In the genomic region with DNA sequence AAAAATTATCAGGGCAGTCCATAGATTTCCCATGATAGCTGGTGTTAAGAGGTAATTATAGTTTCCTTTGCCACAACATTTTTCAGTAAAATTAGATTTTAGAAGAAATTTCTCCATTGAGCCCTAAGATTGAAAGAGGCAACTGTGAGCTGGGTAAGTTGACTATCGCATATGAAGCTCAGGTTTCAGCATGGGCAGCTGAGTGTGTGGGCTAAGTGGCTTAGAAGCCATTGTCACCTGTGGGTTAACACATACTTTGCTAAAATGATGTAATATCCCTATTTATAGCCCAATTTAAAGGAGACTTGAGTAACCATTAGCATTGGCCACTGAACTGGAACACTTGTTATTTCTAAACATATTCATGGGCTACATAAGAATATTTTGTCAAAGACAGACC, we compare ENCODE assay signal across 24 mouse cellular contexts.
DNase-seq lines count a peak whose midpoint lies in the region; ATAC-seq and TF ChIP-seq lines count a peak whose summit lies in the region.
"Had no signal": no experiment of that assay in that cellular context is flagged by ENCODE, and none has a peak within 500 bp of the region (broad histone marks: within the 10 kb centered on the region; RNA-seq: fewer than 3 reads in every experiment).

No protein-coding gene starts in this region.

- H3K27ac ChIP-seq in intestine, postnatal 0 days (ENCODE audit: low read depth, low read length): no peak overlapping the region
- H3K27ac ChIP-seq in midbrain, embryonic 13.5 days: no peak overlapping the region

- ATAC-seq in intestine, postnatal 0 days: no peak
- no peak for ATAC-seq in midbrain, embryonic 13.5 days
- ATAC-seq: activated CD4-positive, CD25-positive, alpha-beta regulatory T cell, adult 4 months; CD4-positive, CD25-positive, alpha-beta regulatory T cell, adult 4 months; Patski had no signal

- H3ac ChIP-seq in C2C12 (ENCODE audit: control insufficient read depth, insufficient read length, low read depth) (no peak overlapping the region), myocyte (ENCODE audit: control insufficient read depth, insufficient read length) (no peak overlapping the region)

- H3K27me3 ChIP-seq in C2C12 (ENCODE audit: control insufficient read depth, insufficient read depth, insufficient read length): no peaks in the 10 kb centered on the region
- no peaks in the 10 kb centered on the region for H3K27me3 ChIP-seq in myocyte (ENCODE audit: control insufficient read depth, insufficient read depth, insufficient read length)
- no peaks in the 10 kb centered on the region for H3K27me3 ChIP-seq in intestine, postnatal 0 days (replicated peaks; ENCODE audit: control insufficient read depth, insufficient read depth, low read length)
- H3K27me3 ChIP-seq in midbrain, embryonic 13.5 days: no peaks in the 10 kb centered on the region
- H3K27me3 ChIP-seq: CH12.LX had no signal

- WGBS in intestine, postnatal 0 days: 95% methylated on average over 1 of the region's 1 CpGs
- WGBS in midbrain, embryonic 13.5 days: 98% methylated on average over 1 of the region's 1 CpGs

- H3K4me3 ChIP-seq in C2C12 (ENCODE audit: insufficient read depth, poor library complexity, severe bottlenecking) (no peak overlapping the region), myocyte (no peak overlapping the region)
- no peak overlapping the region for H3K4me3 ChIP-seq in intestine, postnatal 0 days (ENCODE audit: low read depth, low read length)
- no peak overlapping the region for H3K4me3 ChIP-seq in midbrain, embryonic 13.5 days (replicated peaks)

- H3K36me3 ChIP-seq in C2C12 (ENCODE audit: control insufficient read depth, insufficient read depth) (no peaks in the 10 kb centered on the region), myocyte (ENCODE audit: control insufficient read depth, insufficient read depth) (no peaks in the 10 kb centered on the region)
- no peaks in the 10 kb centered on the region for H3K36me3 ChIP-seq in intestine, postnatal 0 days (ENCODE audit: control insufficient read depth, insufficient read depth)
- no peaks in the 10 kb centered on the region for H3K36me3 ChIP-seq in midbrain, embryonic 13.5 days
- H3K36me3 ChIP-seq: G1E had no signal

- no peak for TF ChIP-seq POLR2A in myocyte (IDR thresholded peaks at IDR 0.05; ENCODE audit: insufficient read length, low read depth)

- H3K79me3 ChIP-seq in C2C12 (ENCODE audit: low read depth): no peaks in the 10 kb centered on the region

- no peaks in the 10 kb centered on the region for H3K9me3 ChIP-seq in intestine, postnatal 0 days (ENCODE audit: control insufficient read depth)
- H3K9me3 ChIP-seq in midbrain, embryonic 13.5 days: no peaks in the 10 kb centered on the region
- H3K9me3 ChIP-seq: G1E had no signal

- no peak overlapping the region for H3K4me2 ChIP-seq in myocyte (ENCODE audit: low read depth)
- no peak overlapping the region for H3K4me2 ChIP-seq in intestine, postnatal 0 days (replicated peaks; ENCODE audit: low read depth)
- H3K4me2 ChIP-seq in midbrain, embryonic 13.5 days (replicated peaks): no peak overlapping the region

- DNase-seq in fat pad, adult 2 months (ENCODE audit: extremely low read depth, low read depth, low spot score): peak; percentile 2
- DNase-seq in gonadal fat pad, adult 2 months (ENCODE audit: low read depth): peak; percentile 8
- no peak for DNase-seq in adrenal gland, postnatal 10 days
- DNase-seq in adrenal gland, adult 18-20 months (ENCODE audit: low spot score in 2 of 2): no peak
- DNase-seq: adrenal gland, adult 2 months; adrenal gland, adult 8-10 months; adrenal gland, postnatal 14 days; adrenal gland, postnatal 25 days; adrenal gland, postnatal 36 days; B cell, adult 2 months; cerebellum, adult 11 months; cerebellum, adult 11-12 months; cerebellum, adult 18-20 months; cerebellum, adult 2 months; cerebellum, adult 8-10 months had no signal

- no peak for TF ChIP-seq CTCF in C2C12 (IDR thresholded peaks at IDR 0.05; ENCODE audit: control insufficient read depth, insufficient read depth, insufficient read length)
- TF ChIP-seq CTCF in intestine, postnatal 0 days (IDR thresholded peaks at IDR 0.05; ENCODE audit: low read depth): no peak

- H3K9ac ChIP-seq in intestine, postnatal 0 days (ENCODE audit: low read depth, low read length): no peak overlapping the region
- no peak overlapping the region for H3K9ac ChIP-seq in midbrain, embryonic 13.5 days (replicated peaks)

- H3K79me2 ChIP-seq in C2C12 (ENCODE audit: control insufficient read depth, insufficient read depth) (no peaks in the 10 kb centered on the region), myocyte (ENCODE audit: control insufficient read depth, insufficient read depth) (no peaks in the 10 kb centered on the region)

- H3K4me1 ChIP-seq in intestine, postnatal 0 days (replicated peaks; ENCODE audit: control insufficient read depth, insufficient read depth, low read length): no peaks in the 10 kb centered on the region
- H3K4me1 ChIP-seq in midbrain, embryonic 13.5 days (replicated peaks): no peaks in the 10 kb centered on the region

TF ChIP-seq in C2C12, 6 proteins besides CTCF, POLR2A, EP300 and RAD21:
- TF ChIP-seq USF1 (IDR thresholded peaks at IDR 0.05; ENCODE audit: low read depth): no peak
- peak; percentile 62 for TF ChIP-seq MYOD1 (IDR thresholded peaks at IDR 0.05; ENCODE audit: control insufficient read depth, insufficient read length, low read depth)
- no peak for TF ChIP-seq CEBPB (IDR thresholded peaks at IDR 0.05; ENCODE audit: low read depth)

TF ChIP-seq in myocyte, 11 proteins besides CTCF, POLR2A, EP300 and RAD21:
- peak; percentile 30 to 92 (median 76) for TF ChIP-seq MYOD1 (IDR thresholded peaks at IDR 0.05; ENCODE audit: control insufficient read depth in 1 of 3, insufficient read length in 2 of 3, low read depth in 2 of 3)
- TF ChIP-seq MAX (IDR thresholded peaks at IDR 0.05; ENCODE audit: low read depth): no peak
- TF ChIP-seq SRF (IDR thresholded peaks at IDR 0.05; ENCODE audit: control insufficient read depth, insufficient read length, low read depth): no peak
- peak in 2 of 3 experiments; percentile 63 to 73 for TF ChIP-seq MYOG (IDR thresholded peaks at IDR 0.05; ENCODE audit: control insufficient read depth in 1 of 3, insufficient read depth in 1 of 3, insufficient read length in 2 of 3, low read depth in 2 of 3)
- TF ChIP-seq E2F4 (IDR thresholded peaks at IDR 0.05; ENCODE audit: insufficient read depth): no peak
- peak; percentile 9 for TF ChIP-seq TCF3 (IDR thresholded peaks at IDR 0.05; ENCODE audit: insufficient read length, low read depth)
- TF ChIP-seq CEBPB (IDR thresholded peaks at IDR 0.05; ENCODE audit: insufficient read depth, poor library complexity, severe bottlenecking): no peak
- TF ChIP-seq TCF12 (IDR thresholded peaks at IDR 0.05; ENCODE audit: insufficient read depth, poor library complexity, severe bottlenecking): peak; percentile 70
- TF ChIP-seq USF1 (IDR thresholded peaks at IDR 0.05; ENCODE audit: low read depth): no peak
- no peak for TF ChIP-seq REST (IDR thresholded peaks at IDR 0.05; ENCODE audit: insufficient read depth, insufficient read length)
- no peak for TF ChIP-seq POLR2AphosphoS2 (IDR thresholded peaks at IDR 0.05; ENCODE audit: insufficient read length, low read depth)

Comparison
In these comparisons a context has a peak if more than half of its experiments do, and no peak if none do; other contexts are left out.
1. DNase-seq: peak in fat pad, adult 2 months (single experiment) and gonadal fat pad, adult 2 months (single experiment); none in adrenal gland, postnatal 10 days (single experiment) and adrenal gland, adult 18-20 months (0 of 2).